Mouse (Mus musculus) liver, adult 2 months (tissue): ENCODE data around the gene Col25a1. TPM values are rescaled to one million over a fixed set of nuclear protein-coding genes. Genes with fewer than 3 reads are reported as not detected.

Experiments
- DNase-seq: peaks from one replicate; pipeline ENCODE4 v3.0.0-alpha.2; 2011; ENCODE audit warnings: low read depth, low spot score; ENCODE audit errors: extremely low read depth
- H3K27ac ChIP-seq: fragments of 200-500 bp; replicated peaks from 2 replicates; pipeline ENCODE4 v1.5.1; 2012; ENCODE audit warnings: low read depth, mild to moderate bottlenecking, control low read depth, inconsistent platforms, low read length; ENCODE audit not compliant: insufficient read depth
- H3K27me3 ChIP-seq: fragments of 200-500 bp; 2 replicates; pipeline ENCODE4 v1.6.1; 2012; ENCODE audit warnings: mild to moderate bottlenecking, moderate library complexity, low read length, inconsistent platforms; ENCODE audit not compliant: control insufficient read depth, insufficient read depth
- H3K36me3 ChIP-seq: fragments of 200-500 bp; 2 replicates; pipeline ENCODE4 v1.6.1; 2012; ENCODE audit warnings: low read length, inconsistent platforms; ENCODE audit not compliant: control insufficient read depth, insufficient read depth
- H3K4me1 ChIP-seq: fragments of 200-500 bp; 2 replicates; pipeline ENCODE4 v1.6.1; 2011; ENCODE audit warnings: low read length; ENCODE audit not compliant: control insufficient read depth, insufficient read depth
- H3K4me3 ChIP-seq: fragments of 200-500 bp; 2 replicates; pipeline ENCODE4 v1.5.1; 2011; ENCODE audit warnings: low read depth, mild to moderate bottlenecking, control low read depth, low read length, moderate library complexity; ENCODE audit not compliant: insufficient read depth
- H3K79me2 ChIP-seq: fragments of 200-500 bp; 2 replicates; pipeline ENCODE4 v1.6.1; 2012; ENCODE audit warnings: inconsistent platforms, mild to moderate bottlenecking, low read length, moderate library complexity; ENCODE audit not compliant: control insufficient read depth, insufficient read depth
- H3K9ac ChIP-seq: fragments of 200-500 bp; 2 replicates; pipeline ENCODE4 v1.6.1; 2012; ENCODE audit warnings: low read depth, mild to moderate bottlenecking, control low read depth, inconsistent platforms, low read length
- CTCF ChIP-seq: fragments of 200-500 bp; IDR thresholded peaks from 2 replicates; pipeline ENCODE4 v1.5.1; 2011; ENCODE audit warnings: low read depth, low read length, control low read depth
- POLR2A ChIP-seq: fragments of 200-500 bp; IDR thresholded peaks from 2 replicates; pipeline ENCODE4 v1.6.1; 2011; ENCODE audit warnings: low read length, control low read depth; ENCODE audit not compliant: insufficient read depth; ENCODE audit errors: extremely low read depth
- WGBS: fragments of 180-500 bp; shearing (Covaris S2); methylation state at CpG from one replicate; pipeline ENCODE4 v1.1.7; 2018; 5-methylcytosine and 5-hydroxymethylcytosine counted together
- polyA plus RNA-seq: library from polyadenylated mRNA; depleted of rRNA; stranded (reverse); fragments of >200 nt; gene quantifications from 2 replicates; pipeline ENCODE4 v1.2.3, GENCODE M21; 2012
- total RNA-seq: library from RNA; depleted of rRNA; stranded (reverse); fragments of >200 nt; gene quantifications from 2 replicates; pipeline ENCODE4 v1.2.3, GENCODE M21; 2014

The Col25a1 gene
- total and polyA plus RNA-seq, 2 experiments = 0.05 to 0.09 TPM

DNA sequence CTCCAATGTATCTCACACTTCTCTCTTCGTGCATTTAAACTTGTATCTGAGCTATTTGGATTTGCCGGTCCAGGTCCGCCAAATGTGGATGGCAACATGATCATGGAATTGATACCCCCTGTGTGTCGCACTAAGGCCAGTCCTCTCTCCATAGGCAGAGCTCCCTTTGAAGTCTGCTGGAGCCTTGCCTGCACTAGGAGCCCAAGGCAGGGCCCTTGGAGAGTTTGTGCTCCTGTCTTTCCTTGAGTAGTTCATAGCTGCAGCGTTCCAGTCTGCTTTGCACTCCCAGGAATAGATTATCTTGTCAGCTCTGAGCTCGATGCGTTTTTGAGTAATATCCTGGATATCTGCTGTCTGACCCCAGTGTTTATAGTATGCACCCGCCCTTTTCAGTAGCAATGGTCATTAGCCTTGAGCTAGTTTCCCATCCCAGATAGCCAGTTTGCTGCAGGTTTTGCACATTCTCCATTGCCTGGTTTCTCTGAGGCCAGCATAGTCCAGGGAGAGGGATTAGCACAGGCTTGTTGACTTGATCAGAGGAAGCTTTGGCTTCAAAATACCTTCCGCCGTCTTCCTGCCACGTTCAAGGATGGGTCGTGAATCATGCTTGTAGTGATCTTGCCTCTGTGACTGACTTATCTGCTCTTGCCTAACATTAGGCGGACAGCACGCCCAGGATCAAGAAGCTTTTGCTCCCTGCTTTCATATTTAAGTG, 258.1 kb downstream of the Col25a1 start:
- Histone ChIP-seq H3K79me2 (no peaks in the 10 kb centered on the region), H3K36me3 (no peaks in the 10 kb centered on the region), H3K4me3 (no peak overlapping the region), H3K4me1 (no peaks in the 10 kb centered on the region), H3K27me3 (no peaks in the 10 kb centered on the region), H3K9ac (no peak overlapping the region), H3K27ac (no peak overlapping the region)
- TF ChIP-seq CTCF = no peak
- no peak for TF ChIP-seq POLR2A
- peak; percentile 13 for DNase-seq
- 67% methylated on average over 14 of the region's 14 CpGs for WGBS

- TF ChIP-seq POLR2A = no peak
- TF ChIP-seq CTCF = no peak
- Histone ChIP-seq H3K36me3 (no peaks in the 10 kb centered on the region), H3K4me3 (no peak overlapping the region), H3K27ac (no peak overlapping the region), H3K27me3 (no peaks in the 10 kb centered on the region), H3K4me1 (0 out of 2 replicates have a peak, but pooled peaks cover 2% of the 10 kb centered on the region), H3K79me2 (no peaks in the 10 kb centered on the region), H3K9ac (no peak overlapping the region)
- no peak for DNase-seq
Observed at GRCm38 (mm10) chr3:130396636-130397035, 265.3 kb downstream of the Col25a1 start.

- TF ChIP-seq POLR2A (no peak), CTCF (no peak)
- 68% methylated on average over 13 of the region's 13 CpGs for WGBS
- Histone ChIP-seq H3K79me2 (no peaks in the 10 kb centered on the region), H3K27ac (peak overlapping the region; percentile 73; the same call in 1 of the 2 replicates), H3K4me1 (0 out of 2 replicates have a peak, but pooled peaks cover 2% of the 10 kb centered on the region), H3K4me3 (no peak overlapping the region), H3K36me3 (no peaks in the 10 kb centered on the region), H3K9ac (no peak overlapping the region), H3K27me3 (no peaks in the 10 kb centered on the region)
- no peak for DNase-seq
Observed at GRCm38 (mm10) chr3:130400716-130401559, 269.6 kb downstream of the Col25a1 start.

- 94% methylated on average over 1 of the region's 1 CpGs for WGBS
- no peak for TF ChIP-seq CTCF
- TF ChIP-seq POLR2A = no peak
Observed at GRCm38 (mm10) chr3:130401560-130401852, 270.2 kb downstream of the Col25a1 start.

GRCm38 (mm10) chr3:130404525-130405409, 273.5 kb downstream of the Col25a1 start:
- peaks cover 6% of the 10 kb centered on the region; the same call in 1 of the 2 replicates for H3K4me1 ChIP-seq
- H3K79me2 ChIP-seq = no peaks in the 10 kb centered on the region
- no peak overlapping the region for H3K4me3 ChIP-seq
- H3K27me3 ChIP-seq = no peaks in the 10 kb centered on the region
- DNase-seq = no peak
- TF ChIP-seq POLR2A (no peak), CTCF (no peak)
- no peaks in the 10 kb centered on the region for H3K36me3 ChIP-seq
- whole genome bisulfite sequencing = 81% methylated on average over 8 of the region's 8 CpGs
- H3K9ac ChIP-seq = no peak overlapping the region
- H3K27ac ChIP-seq = no peak overlapping the region

More at GRCm38 (mm10) chr3:130401560-130401852, 270.2 kb downstream of the Col25a1 start:
- no peak for DNase-seq
- Histone ChIP-seq H3K79me2 (no peaks in the 10 kb centered on the region), H3K4me3 (no peak overlapping the region), H3K9ac (no peak overlapping the region), H3K27me3 (no peaks in the 10 kb centered on the region), H3K27ac (peak overlapping the region; percentile 73; the same call in 1 of the 2 replicates), H3K4me1 (0 out of 2 replicates have a peak, but pooled peaks cover 2% of the 10 kb centered on the region), H3K36me3 (no peaks in the 10 kb centered on the region)
